Comparison of ENCODE assay signal across 8 mouse cellular contexts in genomic region chr4:24698528-24699117, GRCm38 (mm10).
DNase-seq lines count a peak whose midpoint lies in the region; ATAC-seq and TF ChIP-seq lines count a peak whose summit lies in the region.

No protein-coding gene starts in this region.

- in situ Hi-C loops in ES-E14 (cut with MboI; ENCODE audit: low sequenced_read_pairs in 2 of 2, unreplicated experiment in 2 of 2) = no loop called here

- H3K27ac ChIP-seq in kidney, postnatal 0 days = no peak overlapping the region
- no peak overlapping the region for H3K27ac ChIP-seq in ES-E14 (ENCODE audit: insufficient read depth, low read depth, low read length, poor library complexity, severe bottlenecking)
- H3K27ac ChIP-seq in cortical plate, adult 2 months (ENCODE audit: insufficient read depth, low read length) = no peak overlapping the region

- TF ChIP-seq CTCF in kidney, postnatal 0 days (IDR thresholded peaks at IDR 0.05; ENCODE audit: low read depth) = peak; percentile 78
- TF ChIP-seq CTCF in cortical plate, adult 2 months (IDR thresholded peaks at IDR 0.05; ENCODE audit: extremely low read depth, insufficient read depth, low read length) = peak; percentile 84

- ATAC-seq in kidney, postnatal 0 days (replicated peaks; ENCODE audit: low FRiP score, low read depth) = no peak

- no peaks in the 10 kb centered on the region for H3K36me3 ChIP-seq in kidney, postnatal 0 days (ENCODE audit: insufficient read depth, low read length)
- no peaks in the 10 kb centered on the region for H3K36me3 ChIP-seq in ES-E14 (ENCODE audit: control insufficient read depth, insufficient read depth, low read length, poor library complexity, severe bottlenecking)

- no peak overlapping the region for H3K9ac ChIP-seq in kidney, postnatal 0 days (ENCODE audit: low read depth, low read length)
- no peak overlapping the region for H3K9ac ChIP-seq in ES-E14 (ENCODE audit: insufficient read depth, low read depth, low read length, poor library complexity, severe bottlenecking)

- no peaks in the 10 kb centered on the region for H3K4me1 ChIP-seq in kidney, postnatal 0 days (replicated peaks; ENCODE audit: insufficient read depth, low read length)
- H3K4me1 ChIP-seq in ES-E14 (ENCODE audit: control insufficient read depth in 2 of 2, insufficient read depth in 2 of 2, low read length in 2 of 2, poor library complexity in 1 of 2) = no peaks in the 10 kb centered on the region
- H3K4me1 ChIP-seq in cortical plate, adult 2 months (ENCODE audit: control insufficient read depth, insufficient read depth, low read length) = no peaks in the 10 kb centered on the region

- H3K4me3 ChIP-seq in kidney, postnatal 0 days (replicated peaks; ENCODE audit: low read depth, low read length) = no peak overlapping the region
- no peak overlapping the region for H3K4me3 ChIP-seq in ES-E14 (ENCODE audit: insufficient read depth in 1 of 2, low read depth in 1 of 2, low read length in 2 of 2, poor library complexity in 1 of 2, severe bottlenecking in 1 of 2)
- no peak overlapping the region for H3K4me3 ChIP-seq in cortical plate, adult 2 months (ENCODE audit: insufficient read depth, low read length)

- DNase-seq in kidney, postnatal 0 days (ENCODE audit: low spot score) = peak; percentile 59
- DNase-seq in kidney, adult 8-10 months = no peak
- DNase-seq in ES-E14 (ENCODE audit: low read depth, low spot score) = no peak
- DNase-seq in layer of hippocampus, adult 18-20 months (ENCODE audit: low spot score in 2 of 2) = peak; percentile 16 to 52
- peak; percentile 62 to 69 for DNase-seq in right cerebral cortex, postnatal 10 days (ENCODE audit: low spot score in 2 of 2)
- DNase-seq in heart, adult 8-10 months (ENCODE audit: low spot score) = no peak
- DNase-seq in ovary, adult 18-20 months (ENCODE audit: low spot score) = no peak

- 50% methylated on average over 7 of the region's 7 CpGs for WGBS in kidney, postnatal 0 days

- no peak for TF ChIP-seq POLR2A in cortical plate, adult 2 months (IDR thresholded peaks at IDR 0.05; ENCODE audit: extremely low read depth, insufficient read depth, low read length)

- H3K4me2 ChIP-seq in kidney, postnatal 0 days (ENCODE audit: low read length) = no peak overlapping the region

- no peaks in the 10 kb centered on the region for H3K9me3 ChIP-seq in kidney, postnatal 0 days (replicated peaks; ENCODE audit: low read length)
- no peaks in the 10 kb centered on the region for H3K9me3 ChIP-seq in ES-E14 (ENCODE audit: control insufficient read depth, insufficient read depth, low read depth, low read length)

- no peaks in the 10 kb centered on the region for H3K27me3 ChIP-seq in kidney, postnatal 0 days (ENCODE audit: insufficient read depth, low read length)

TF ChIP-seq in ES-E14, 5 proteins besides CTCF, POLR2A, EP300 and RAD21:
- TF ChIP-seq HCFC1 (IDR thresholded peaks at IDR 0.05; ENCODE audit: borderline replicate concordance, insufficient read depth, low read length) (no peak), CHD2 (IDR thresholded peaks at IDR 0.05; ENCODE audit: low read depth, low read length) (no peak), ZNF384 (IDR thresholded peaks at IDR 0.05; ENCODE audit: low read depth, low read length) (no peak), ZC3H11A (IDR thresholded peaks at IDR 0.05; ENCODE audit: borderline replicate concordance, low read depth, low read length) (peak; percentile 40; the same call in 1 of the 2 replicates), MAFK (IDR thresholded peaks at IDR 0.05; ENCODE audit: insufficient read depth, low read depth, low read length) (no peak)

Comparison
In these comparisons a context has a peak if more than half of its experiments do, and no peak if none do; other contexts are left out.
1. DNase-seq: peak in kidney, postnatal 0 days (single experiment), layer of hippocampus, adult 18-20 months (2 of 2) and right cerebral cortex, postnatal 10 days (2 of 2); none in kidney, adult 8-10 months (0 of 2), ES-E14 (single experiment), heart, adult 8-10 months (single experiment) and ovary, adult 18-20 months (single experiment).